Mouse (Mus musculus): ENCODE data around the gene 4632433K11Rik.

- TF ChIP-seq GATA1 (IDR thresholded peaks at IDR 0.05; ENCODE audit: low read length) (no peak), TAL1 (IDR thresholded peaks at IDR 0.05; ENCODE audit: low read length) (no peak)
These were observed 21.0 kb upstream of the 4632433K11Rik start for GRCm38 (mm10) chr7:5012681-5013513.
